Mouse (Mus musculus) hematopoietic stem cell, adult 5-6 weeks (primary cell): ENCODE results near the gene Nom1. TPM values are rescaled to one million over a fixed set of nuclear protein-coding genes. Genes with fewer than 3 reads are reported as not detected.

Experiments used
- ATAC-seq, 2 experiments: fragments of 125-278 bp in 1 of 2; replicated peaks in 1 of 2; 2 replicates each; pipeline ENCODE4 v1.8.0; 2016 to 2017; ENCODE audit warnings: inconsistent platforms in 2 of 2, mild to moderate bottlenecking in 2 of 2, moderate number of reproducible peaks in 2 of 2, low read depth in 1 of 2, moderate TSS enrichment in 1 of 2; ENCODE audit not compliant: low FRiP score in 2 of 2, poor library complexity in 2 of 2, severe bottlenecking in 2 of 2, insufficient read depth in 1 of 2, low TSS enrichment in 1 of 2
- total RNA-seq: library from RNA; stranded (forward); fragments of 172-1452, 232-1000 nt; gene quantifications from 2 replicates; pipeline ENCODE4 v1.2.3, GENCODE M21; 2017

Gene Nom1
- total RNA-seq, 1 experiment from 2014 or later, result 13.0 TPM

DNA sequence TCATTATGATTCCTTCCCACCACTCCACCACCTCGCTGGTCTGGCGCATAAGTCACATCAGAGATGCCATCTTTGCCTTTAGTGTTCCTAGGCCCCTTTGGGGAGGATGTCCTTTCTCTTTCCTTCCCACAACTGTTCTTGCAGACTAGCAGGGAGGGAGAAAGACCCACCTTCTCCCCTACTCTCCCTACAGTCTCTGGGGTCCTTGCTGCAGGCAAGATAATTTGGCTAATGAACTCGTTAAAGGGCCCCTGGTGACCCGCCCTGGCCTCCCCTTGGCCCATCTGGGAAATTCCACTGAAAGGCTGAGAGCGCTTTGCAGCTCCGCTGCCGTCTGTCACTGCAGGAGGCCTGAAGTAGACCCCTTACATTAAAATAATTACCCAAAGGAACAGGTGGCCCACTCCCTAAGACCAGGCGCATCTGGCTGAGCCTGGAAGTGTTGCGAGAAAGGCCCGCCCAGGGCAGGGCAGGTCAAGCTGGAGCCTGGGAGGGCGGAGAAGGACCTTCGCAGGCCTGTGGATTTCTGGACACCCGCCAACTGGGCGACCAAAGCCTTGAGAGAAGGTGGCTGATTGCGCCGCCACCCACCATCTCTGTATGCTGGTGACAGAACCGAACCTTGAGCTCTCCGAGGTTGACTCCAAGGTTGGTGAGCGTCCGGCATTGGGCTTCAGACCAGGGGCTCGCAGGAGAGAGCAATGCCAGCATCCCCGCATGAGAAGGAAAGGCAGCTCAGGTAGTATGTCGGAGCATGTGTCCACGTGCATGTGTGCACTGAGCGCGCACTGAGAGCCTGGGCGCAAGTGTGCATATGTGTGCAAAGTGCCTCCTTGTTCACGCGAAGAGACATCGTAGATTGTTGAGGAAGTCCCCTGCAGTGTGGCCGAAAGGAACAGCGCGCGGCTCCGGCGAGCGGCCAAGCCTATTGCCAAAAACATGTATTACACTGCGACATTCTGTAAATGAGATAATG lies 50.8 kb downstream of the Nom1 start:
- ATAC-seq, result peak; percentile 9 to 23; a peak in 1 of 4 replicates

DNA sequence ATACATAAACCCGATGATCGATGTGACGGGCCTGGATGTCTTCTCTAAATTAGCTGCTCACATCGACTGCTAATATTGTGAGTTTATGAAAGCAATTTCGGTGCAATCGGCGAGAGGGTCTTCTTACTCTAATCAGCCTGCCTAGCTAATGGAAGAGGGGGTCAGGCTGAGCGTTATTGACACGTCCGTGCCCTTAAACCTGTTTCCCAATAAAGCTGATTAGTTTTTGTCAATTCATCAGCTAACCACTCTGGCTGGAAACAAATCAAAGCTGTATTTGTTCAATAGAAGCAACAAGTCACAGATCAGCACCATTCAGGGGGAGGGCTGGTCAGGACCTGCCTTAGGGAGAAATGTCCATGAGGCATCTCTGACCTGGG lies 51.5 kb downstream of the Nom1 start:
- ATAC-seq, result no peak

DNA sequence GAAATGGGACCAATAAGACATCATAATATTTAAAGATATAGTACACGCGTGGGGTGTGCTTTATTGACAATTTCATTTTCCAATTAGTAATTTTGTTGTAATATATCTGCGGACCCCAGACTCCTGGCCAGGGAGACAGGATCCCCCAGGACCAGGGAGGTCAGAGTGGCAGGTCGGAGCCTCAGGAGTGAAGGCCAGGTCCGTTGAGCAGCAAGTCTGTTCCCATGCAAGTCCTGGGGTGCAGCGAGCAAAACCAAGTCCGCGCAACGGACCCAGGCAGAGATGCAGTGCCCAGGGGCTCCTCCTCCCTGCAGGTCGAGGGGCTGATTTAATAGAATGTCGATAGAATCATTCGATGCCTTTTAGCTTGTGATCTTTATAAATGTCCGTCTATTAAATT lies 52.9 kb downstream of the Nom1 start:
- no peak for ATAC-seq

DNA sequence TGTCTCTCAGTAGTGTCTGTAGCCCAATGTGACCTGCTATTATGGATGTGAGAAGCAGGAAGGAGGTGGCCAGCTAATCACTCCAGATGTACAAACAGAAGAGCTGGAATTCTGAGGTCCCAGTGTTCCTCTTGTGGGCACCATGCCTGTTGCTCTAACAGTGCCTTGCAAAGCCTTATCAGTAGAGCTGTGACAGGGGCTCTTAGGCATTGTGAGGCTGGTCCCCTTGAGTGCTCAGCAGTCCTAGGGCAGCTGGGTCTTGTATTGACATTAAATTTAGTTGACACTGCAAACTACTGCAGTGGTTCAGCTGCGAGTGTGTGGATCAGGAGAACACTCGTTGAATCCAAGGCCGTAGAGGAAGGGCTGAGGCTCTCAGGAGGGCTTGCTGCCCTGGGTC lies 72.5 kb downstream of the Nom1 start:
- ATAC-seq, result no peak

Other genes with a start within 250 kb of the Nom1 start
- 0.65 and 0.94 TPM in 2 replicates for gene Rnf32, start 238.7 kb upstream of the Nom1 start, total RNA-seq
- 5.3 and 6.2 TPM in 2 replicates for gene Lmbr1, start 56.3 kb upstream of the Nom1 start, total RNA-seq
- not detected in 2 replicates for gene Mnx1, start 43.8 kb downstream of the Nom1 start, total RNA-seq
- gene Ube3c, start 134.6 kb downstream of the Nom1 start, total RNA-seq, result 38.4 and 45.6 TPM in 2 replicates